Mouse (Mus musculus): Measurements from ENCODE around the gene Mcm5. TPM values are rescaled to one million over a fixed set of nuclear protein-coding genes. Genes with fewer than 3 reads are reported as not detected.

Gene Mcm5
- total RNA-seq, 2 experiments from 2014 or later = 7.4 to 7.6 TPM

DNA sequence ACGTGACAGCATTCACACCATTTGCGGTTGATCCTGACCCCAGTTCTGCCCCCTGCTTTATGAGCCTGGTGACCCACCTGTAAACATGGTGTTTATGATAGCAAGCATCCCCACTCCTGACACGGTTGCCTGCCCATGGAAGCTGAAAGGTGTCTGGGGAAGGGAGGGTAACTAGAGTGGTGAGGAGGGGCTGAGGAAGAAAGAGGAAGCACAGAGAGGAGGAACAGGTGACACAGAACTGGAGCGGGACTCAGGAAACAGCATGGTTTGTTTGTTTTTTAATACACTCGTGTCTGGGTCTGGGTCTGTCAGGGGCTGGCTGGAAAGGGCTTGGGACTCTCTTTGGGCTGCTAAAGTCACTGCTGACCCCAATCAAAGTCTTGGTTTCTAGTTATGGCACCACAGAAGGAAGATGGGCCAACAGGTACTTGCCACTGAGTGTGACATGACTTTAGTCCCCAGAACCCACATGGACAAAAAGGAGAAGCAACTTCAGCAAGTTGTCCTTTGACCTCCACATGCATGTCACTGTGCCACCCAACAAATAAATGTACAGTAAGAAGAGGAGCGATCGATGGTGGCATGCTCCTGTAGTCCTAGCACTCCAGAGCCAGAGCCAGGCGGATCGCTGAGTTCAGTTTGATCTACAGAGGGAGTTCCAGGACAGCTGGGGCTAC, 27.9 kb upstream of the Mcm5 start:
- no peak for DNase-seq (ENCODE audit: extremely low spot score in 1 of 2, low spot score in 2 of 2)
- intact Hi-C loops (cut with DNase I) = no loop called here
- Histone ChIP-seq H3K4me3 (no peak overlapping the region), H3K27ac (no peak overlapping the region)
- TF ChIP-seq CTCF (IDR thresholded peaks at IDR 0.05) = no peak

DNA sequence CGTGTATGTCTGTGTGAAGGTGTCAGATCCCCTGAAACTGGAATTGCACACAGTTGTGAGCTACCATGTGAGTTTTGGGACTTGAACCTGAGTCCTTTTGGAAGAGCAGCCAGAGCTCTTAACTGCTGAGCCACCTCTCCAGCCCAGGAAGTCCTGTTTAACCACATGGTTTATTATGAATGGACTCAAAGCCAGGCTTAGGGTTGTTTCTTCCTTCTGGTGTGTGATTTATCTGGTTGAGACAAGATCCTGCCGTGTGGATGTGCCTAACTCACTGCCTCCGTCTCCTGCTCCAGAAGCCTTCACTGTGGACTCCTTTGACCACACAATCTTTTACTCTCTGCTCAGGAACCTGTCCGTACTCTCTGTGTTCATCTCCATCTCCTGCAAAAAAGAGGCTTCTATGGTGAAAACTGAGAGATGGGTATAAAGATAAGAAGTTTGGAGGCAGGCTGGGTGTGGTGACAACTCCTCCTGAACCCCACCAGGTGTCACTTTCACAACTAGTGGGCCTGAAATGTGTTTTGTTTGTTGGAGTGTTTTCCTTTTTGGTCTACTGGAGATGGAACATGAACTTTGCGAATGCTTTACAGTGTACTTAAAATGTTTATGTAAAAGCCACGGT, 27.1 kb upstream of the Mcm5 start:
- TF ChIP-seq CTCF (IDR thresholded peaks at IDR 0.05) = no peak
- Histone ChIP-seq H3K4me3 (no peak overlapping the region), H3K27ac (no peak overlapping the region)
- DNase-seq (ENCODE audit: extremely low spot score in 1 of 2, low spot score in 2 of 2) = no peak
- intact Hi-C loops (cut with DNase I) = no loop called here

DNA sequence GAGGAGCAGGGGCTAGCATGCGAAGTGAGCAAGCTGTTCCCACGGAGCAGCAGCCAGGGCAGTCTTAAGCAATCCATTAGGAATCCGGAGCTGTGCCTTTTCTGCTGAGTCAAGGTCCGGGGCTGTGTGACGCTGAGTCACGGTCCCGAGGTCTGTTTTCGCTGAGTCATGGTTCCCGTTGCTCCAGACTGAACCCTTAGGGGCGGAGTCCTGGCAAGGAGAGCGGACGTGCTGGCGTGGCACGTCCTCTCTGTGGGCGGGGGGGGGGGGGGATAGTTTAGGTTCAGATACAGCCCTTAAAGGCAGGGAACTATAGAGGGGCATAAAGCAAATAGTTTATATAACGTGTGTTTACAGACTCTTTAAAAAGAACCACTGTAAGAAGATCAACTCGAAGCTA, 25.5 kb upstream of the Mcm5 start:
- TF ChIP-seq CTCF (IDR thresholded peaks at IDR 0.05) = no peak
- peak; percentile 72 to 79 for DNase-seq (ENCODE audit: extremely low spot score in 1 of 2, low spot score in 2 of 2)
- Histone ChIP-seq H3K4me3 (peak overlapping the region; percentile 32; the same call in 1 of the 2 replicates), H3K27ac (peak overlapping the region; percentile 10; the same call in 1 of the 2 replicates)
- intact Hi-C loops (cut with DNase I) = no loop called here

DNA sequence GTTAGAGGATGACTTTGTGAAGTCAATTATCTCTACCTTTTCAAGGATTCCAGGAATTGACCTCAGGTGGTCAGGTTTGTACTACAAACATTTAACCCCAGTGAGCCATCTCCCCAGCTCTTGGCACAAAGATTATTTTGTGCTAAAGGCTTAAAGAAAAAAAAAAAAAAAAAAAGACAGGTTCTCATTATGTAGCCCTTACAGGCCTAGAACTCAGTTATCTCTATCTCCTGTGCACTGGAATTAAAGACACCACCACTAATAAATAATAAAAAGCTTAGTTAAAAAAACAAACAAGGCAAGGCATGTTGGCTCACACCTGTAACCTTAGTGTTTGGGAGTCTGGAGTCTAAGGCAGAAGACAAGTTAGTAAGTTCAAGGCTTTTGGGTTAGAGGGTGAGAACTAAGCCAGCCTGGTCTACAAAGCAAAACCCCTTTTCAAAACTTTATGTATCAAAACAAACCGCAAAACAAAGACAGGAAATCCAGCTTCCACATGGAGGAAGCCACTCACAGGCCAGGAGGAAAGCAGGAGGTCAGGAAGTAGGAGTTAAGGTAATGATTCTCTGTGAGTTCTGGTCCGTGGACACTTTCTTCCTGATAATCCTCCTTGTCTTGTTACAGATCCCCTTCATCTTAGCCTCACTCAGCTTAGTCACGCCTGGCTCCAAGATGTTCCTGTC, 24.8 kb upstream of the Mcm5 start:
- Histone ChIP-seq H3K27ac (no peak overlapping the region), H3K4me3 (no peak overlapping the region)
- no peak for DNase-seq (ENCODE audit: extremely low spot score in 1 of 2, low spot score in 2 of 2)
- no peak for TF ChIP-seq CTCF (IDR thresholded peaks at IDR 0.05)
- intact Hi-C loops (cut with DNase I) = no loop called here

DNA sequence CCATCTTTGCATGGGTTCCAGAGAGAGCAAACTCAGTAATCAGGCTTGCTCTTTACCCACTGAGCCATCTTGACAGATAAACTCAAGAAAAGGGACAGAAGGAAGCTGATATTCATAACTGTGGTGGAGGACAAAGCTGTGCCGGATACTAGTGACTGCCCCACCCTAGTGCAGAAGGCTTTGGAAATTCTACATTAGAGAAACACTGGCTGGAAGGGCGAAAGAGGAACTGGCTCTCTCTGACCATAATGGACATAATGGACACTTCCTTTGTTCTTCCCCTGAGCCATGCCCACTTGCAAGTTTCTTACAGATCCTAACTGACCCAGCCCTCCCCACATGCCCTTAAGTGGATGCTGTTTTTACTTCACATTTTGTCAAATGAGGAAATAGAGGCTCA, 23.4 kb upstream of the Mcm5 start:
- Histone ChIP-seq H3K27ac (no peak overlapping the region), H3K4me3 (no peak overlapping the region)
- no peak for DNase-seq (ENCODE audit: extremely low spot score in 1 of 2, low spot score in 2 of 2)
- no peak for TF ChIP-seq CTCF (IDR thresholded peaks at IDR 0.05)
- intact Hi-C loops (cut with DNase I) = no loop called here

DNA sequence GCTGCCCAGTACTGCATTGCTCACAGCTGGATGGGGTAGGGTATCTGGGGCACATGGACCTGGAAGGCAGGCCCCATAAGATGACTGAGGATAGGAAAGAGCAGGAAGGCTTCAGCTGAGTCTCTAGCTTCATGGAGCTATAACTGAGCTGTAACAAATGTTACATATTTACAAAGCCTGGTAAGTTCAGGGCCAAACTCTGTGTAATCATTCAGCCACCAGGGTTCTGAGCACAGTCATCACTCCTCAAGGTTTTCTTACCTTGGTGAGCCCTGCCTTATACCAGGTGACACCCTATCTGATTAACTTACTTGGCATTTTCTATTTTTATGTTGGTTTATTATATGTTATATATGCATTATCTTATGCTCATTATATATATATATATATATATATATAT, 22.2 kb upstream of the Mcm5 start:
- intact Hi-C loops (cut with DNase I) = no loop called here
- TF ChIP-seq CTCF (IDR thresholded peaks at IDR 0.05) = no peak
- no peak for DNase-seq (ENCODE audit: extremely low spot score in 1 of 2, low spot score in 2 of 2)
- Histone ChIP-seq H3K27ac (no peak overlapping the region), H3K4me3 (no peak overlapping the region)

DNA sequence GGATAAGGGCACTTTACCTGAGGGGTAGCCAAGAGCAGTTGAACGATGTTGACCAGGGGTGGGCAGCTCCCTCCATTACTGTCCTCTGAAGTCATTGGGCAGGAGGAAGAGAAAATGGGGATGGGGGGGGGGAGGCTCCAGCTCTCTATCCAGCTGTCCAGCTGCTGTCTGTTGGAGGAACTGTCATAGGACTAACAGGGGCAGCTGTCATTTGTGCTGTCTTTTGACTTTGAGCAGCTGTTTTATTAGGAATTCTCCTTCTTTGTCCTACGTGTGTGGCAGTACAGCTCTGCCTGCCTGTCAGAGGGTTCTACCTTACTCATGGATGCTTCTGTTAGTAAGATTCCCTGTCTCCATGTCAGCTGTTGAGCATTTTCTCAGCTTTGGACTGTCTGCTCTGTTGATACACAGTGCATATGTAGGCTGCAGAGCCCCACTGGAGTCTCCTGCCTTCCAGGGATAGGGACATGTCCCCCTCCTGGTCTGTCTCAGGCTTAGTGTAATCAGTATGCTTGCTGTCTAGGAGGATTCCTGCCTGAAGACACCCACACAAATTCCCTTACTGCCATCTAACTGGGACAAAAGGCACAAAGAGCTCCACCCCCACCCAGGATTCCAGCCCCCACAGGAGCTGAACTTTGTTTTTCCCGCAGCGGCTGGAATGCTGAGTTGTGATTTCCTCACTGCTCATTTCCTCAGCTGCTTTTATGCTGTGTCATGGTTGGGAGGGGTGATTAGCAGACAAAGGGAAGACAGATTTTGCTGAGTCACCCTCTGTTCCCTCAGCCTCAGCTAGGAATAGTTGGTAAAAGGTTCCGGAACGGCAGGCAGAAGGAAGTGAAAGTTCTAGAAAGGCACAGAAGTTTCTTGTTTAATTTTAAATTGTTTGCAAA, 20.1 kb upstream of the Mcm5 start:
- peak overlapping the region; percentile 67 for H3K27ac ChIP-seq
- intact Hi-C loops (cut with DNase I) = no loop called here
- DNase-seq (ENCODE audit: extremely low spot score in 1 of 2, low spot score in 2 of 2) = peak; percentile 60 to 69
- H3K4me3 ChIP-seq = no peak overlapping the region
- TF ChIP-seq CTCF (IDR thresholded peaks at IDR 0.05) = no peak; the same call in 1 of the 2 replicates

DNA sequence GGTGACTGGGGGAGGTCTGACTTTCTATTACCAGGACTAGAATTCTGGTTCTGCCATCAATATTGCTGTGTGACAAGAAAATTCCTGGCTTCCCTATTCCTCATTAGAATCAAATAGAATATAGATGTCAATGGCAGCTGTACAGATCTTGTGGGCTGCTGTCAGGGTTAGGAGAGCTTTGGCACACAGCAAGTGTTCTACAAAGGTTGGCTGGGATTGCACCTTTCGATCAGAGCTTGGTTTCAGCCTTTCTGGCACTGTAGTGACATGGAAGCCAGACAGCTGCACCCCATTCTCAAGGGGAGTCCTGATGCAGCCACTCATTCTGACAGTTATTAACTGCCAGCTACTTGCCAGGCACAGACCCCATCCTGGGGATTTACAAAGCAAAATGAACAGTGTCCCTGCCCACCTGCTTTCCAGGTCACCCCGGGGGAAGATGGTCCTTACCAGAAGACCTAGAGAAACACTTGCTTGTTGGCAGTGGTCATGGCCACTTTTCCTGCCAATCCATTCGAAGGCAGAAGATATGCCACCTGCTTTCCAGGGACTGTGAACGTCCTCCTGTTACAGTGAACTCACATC, 18.5 kb upstream of the Mcm5 start:
- DNase-seq (ENCODE audit: extremely low spot score in 1 of 2, low spot score in 2 of 2) = no peak
- no peak overlapping the region for H3K27ac ChIP-seq
- intact Hi-C loops (cut with DNase I) = no loop called here
- TF ChIP-seq CTCF (IDR thresholded peaks at IDR 0.05) = no peak
- H3K4me3 ChIP-seq = no peak overlapping the region

DNA sequence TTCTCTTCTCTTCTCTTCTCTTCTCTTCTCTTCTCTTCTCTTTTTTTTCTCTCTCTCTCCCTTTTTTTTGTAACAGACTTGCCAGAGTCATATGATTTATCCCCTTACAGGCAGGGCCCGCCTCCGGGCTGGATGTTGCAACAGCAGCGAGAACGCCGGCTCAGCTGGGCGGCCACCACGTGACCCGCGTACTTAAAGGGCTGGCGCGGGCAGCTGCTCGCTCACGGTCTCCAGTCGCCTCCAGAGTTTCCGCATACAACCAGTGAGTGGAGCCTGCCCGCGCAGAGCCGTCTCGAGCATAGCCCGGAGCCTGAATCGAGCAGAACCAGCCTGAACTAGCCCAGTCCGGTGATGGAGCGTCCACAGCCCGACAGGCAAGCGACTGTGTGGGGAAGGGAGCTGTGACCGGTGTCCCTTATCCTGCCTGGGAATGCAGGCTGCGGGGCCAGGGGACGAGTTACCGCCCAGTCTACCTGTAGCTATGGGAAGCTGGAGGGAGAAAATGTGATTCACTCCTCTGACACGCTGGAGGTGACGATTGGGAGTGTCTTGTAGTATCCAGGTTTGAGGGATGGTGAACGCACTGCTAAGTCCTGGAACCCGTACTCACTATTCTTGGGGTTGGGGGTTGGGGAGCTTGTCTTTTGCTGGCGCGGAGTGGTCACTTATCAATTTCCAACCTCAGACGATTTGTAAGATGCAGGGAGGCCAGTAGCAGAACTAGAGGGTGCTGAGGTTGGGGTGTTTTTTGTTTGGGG, 15.8 kb upstream of the Mcm5 start, which contains the start of gene Hmox1:
Gene Hmox1, plus strand, starts transcription at position 223 of the 758 bp plus-strand sequence.
- Histone ChIP-seq H3K4me3 (peak within 1 kb of the TSS; percentile 54), H3K27ac (peak within 1 kb of the TSS; percentile 33; the same call in 1 of the 2 replicates)
- TF ChIP-seq CTCF (IDR thresholded peaks at IDR 0.05) = no peak; the same call in 1 of the 2 replicates
- intact Hi-C loops (cut with DNase I) = loop anchor here (2.0 kb wide), 1 partner anchor 15 kb away; the partner anchor contains the start of gene Mcm5
- peak; percentile 85 to 87 for DNase-seq (ENCODE audit: extremely low spot score in 1 of 2, low spot score in 2 of 2)

DNA sequence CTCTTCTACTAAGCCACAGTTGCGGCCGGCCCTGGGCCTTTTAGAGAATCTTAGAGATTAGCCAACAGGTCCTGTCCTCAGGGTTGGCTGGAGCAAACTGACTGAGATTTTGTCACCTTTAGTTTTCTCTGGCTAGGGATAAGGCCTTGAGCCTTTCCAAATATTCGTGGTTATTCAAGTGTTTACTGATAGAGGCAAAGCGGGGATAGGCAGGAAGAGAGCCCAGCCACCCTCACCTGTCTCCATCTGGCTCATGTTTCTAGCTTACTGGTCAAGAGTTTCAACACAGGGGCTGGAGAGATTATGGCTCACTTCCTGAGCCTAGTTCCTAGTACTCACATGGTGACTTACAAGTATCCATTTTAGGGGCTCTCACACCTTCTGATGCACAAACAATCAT, 6.4 kb upstream of the Mcm5 start:
- TF ChIP-seq CTCF (IDR thresholded peaks at IDR 0.05) = no peak
- intact Hi-C loops (cut with DNase I) = no loop called here
- no peak overlapping the region for H3K4me3 ChIP-seq
- no peak overlapping the region for H3K27ac ChIP-seq
- no peak for DNase-seq (ENCODE audit: extremely low spot score in 1 of 2, low spot score in 2 of 2)
